Mouse (Mus musculus) c-Kit-positive CD71-positive TER-119-positive erythroid progenitor cells, embryonic 14.5 days (primary cell): ENCODE measurements around the gene Mlx.

ENCODE experiments used
- DNase-seq: peaks from one replicate; pipeline ENCODE4 v3.0.0-alpha.2; 2013; ENCODE audit warnings: low spot score

The Mlx gene

GRCm38 (mm10) chr11:101138536-101139181 is 51.6 kb downstream of the Mlx start:
- DNase-seq: no peak

DNA sequence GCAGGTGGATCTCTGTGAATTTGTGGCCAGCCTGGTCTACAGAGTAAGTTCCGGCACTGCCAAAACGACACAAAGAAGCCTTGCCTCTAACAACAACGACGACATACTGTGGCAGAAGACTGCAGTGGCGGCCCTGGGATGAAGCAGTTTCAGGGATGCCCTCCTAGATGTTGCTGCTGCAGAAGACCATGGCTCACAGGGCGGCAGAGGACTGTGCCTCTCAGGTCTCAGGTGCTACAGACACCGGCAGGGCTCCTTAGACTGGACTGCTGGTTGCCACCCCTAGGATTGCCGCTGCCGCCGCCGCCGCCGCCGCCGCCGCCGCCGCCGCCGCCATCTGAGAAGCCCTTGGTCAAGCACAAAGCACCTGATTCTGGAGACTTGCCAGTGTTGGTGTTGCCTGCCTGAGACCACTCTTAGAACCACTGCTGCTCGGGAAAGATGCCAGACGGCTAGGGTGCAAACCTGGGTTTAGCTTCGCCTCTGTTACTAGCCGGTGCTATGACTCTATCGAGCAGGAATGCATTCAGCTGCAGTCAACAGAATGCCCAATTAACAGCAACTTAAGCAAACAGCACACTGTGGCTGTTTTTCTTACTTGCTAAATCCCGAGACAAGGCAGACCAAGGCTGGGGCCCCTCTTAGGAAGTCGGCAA is 53.2 kb downstream of the Mlx start:
- no peak for DNase-seq

DNA sequence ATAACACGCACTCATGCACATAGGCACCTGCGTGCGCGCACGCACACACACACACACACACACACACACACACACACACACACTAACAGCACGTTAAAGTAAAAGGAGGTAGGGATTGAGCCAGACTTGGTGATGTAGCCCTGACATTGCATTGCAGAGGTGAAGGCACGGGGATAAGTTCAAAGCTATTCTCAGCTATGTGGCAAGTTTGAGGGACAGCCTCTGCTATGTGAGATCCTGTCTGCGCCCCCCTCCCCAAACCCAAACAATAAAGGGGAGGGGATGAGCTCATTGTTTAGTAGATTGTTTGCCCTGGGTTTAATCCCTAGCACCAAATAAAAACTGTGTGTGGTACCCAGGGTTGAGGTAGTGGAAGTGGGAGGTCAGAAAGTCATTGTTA is 54.0 kb downstream of the Mlx start:
- DNase-seq: no peak
